Mouse (Mus musculus) kidney, postnatal 25 days (tissue): ENCODE results near the gene Stard13.

Experiments
- DNase-seq, 2 experiments: peaks; one replicate each; pipeline ENCODE4 v3.0.0; 2021; ENCODE audit warnings: mixed read lengths in 2 of 2

Stard13 gene

GRCm38 (mm10) chr5:151137311-151137710 lies 96.3 kb downstream of the Stard13 start:
- no peak for DNase-seq

DNA sequence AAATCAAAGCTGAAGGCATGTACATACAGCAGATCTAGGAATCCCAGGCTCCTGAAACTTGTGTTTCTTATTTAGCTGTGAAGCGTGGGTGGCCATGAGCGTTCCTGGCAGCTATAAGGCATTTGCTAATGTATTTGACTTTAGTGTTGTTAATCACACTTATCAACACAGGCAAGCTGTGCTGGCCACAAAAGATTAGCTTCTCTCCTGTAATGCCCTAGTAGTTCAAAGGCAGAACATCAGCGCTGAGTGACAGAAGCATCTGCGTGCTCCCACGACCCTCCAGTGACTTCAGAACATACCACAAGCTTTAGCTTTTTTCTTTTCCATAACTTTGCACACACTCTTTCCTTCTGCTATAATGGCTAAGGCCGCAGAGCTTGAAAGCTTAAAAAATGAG lies 97.7 kb downstream of the Stard13 start:
- no peak for DNase-seq

GRCm38 (mm10) chr5:151135078-151135826 lies 98.4 kb downstream of the Stard13 start:
- peak; percentile 74 to 75 for DNase-seq

DNA sequence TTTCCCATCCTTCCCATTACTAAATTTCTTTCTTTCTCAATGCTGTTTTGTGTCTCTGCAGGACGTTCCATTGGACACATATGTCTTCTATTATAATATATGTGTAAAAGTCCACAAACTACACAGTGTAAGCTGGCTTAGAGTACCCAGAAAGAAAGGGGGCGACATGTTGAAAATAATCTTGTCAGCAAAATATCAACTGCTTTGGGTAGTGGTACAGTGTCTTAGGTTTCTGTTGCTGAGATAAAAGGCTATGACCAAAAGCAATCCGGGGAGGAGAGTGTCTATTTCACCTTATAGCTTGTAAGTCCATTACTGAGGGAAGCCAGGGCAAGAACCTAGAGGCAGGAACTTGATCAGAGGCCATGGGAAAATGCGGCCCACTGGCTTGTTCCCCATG lies 99.4 kb downstream of the Stard13 start:
- no peak for DNase-seq

DNA sequence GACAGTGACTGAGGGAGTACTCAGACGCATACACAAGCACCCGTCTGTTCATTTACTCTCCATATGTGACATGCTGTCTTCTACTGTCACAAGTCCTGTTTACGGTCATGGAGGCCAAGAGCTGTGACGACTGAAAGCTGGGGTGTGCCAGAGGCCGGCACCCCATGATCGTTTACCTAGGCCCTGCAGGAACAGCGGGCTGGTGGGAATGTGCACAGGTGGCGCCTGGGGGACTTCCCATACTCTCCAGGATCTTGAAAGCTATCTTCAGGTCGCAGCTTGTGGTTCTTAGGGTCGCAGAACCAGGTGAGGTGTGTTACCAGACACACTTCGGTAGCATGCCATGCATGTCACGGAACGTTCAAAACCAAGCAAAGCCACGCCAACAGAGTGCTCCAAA lies 99.9 kb downstream of the Stard13 start:
- no peak for DNase-seq

GRCm38 (mm10) chr5:151129762-151130161 lies 103.9 kb downstream of the Stard13 start:
- peak in 1 of 2 experiments; percentile 44 for DNase-seq

DNA sequence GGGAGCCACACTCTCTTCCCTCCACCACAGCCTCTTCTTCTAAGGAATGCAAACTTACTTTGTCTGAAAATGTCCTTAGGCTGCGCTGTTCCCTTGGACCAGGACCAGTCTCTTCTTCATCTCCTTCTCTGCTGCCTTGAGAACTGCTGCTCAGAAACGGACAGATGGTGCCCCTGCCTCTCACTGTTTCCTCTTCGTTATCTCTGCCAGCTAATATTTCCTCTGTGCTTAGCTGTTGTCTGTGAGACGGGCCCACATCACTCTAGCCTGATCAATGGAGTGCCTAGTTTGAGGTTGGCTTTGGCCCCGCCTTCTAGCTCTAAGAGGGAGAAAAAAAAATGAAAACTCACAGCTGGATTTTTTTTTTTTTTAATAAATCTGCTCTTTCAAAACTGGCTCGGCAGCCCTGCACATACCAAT lies 106.3 kb downstream of the Stard13 start:
- DNase-seq = no peak

GRCm38 (mm10) chr5:151126608-151127005 lies 107.0 kb downstream of the Stard13 start:
- no peak for DNase-seq

- no peak for DNase-seq
These were observed 107.5 kb downstream of the Stard13 start for GRCm38 (mm10) chr5:151125985-151126607.

GRCm38 (mm10) chr5:151117846-151118245 lies 115.8 kb downstream of the Stard13 start:
- no peak for DNase-seq

DNA sequence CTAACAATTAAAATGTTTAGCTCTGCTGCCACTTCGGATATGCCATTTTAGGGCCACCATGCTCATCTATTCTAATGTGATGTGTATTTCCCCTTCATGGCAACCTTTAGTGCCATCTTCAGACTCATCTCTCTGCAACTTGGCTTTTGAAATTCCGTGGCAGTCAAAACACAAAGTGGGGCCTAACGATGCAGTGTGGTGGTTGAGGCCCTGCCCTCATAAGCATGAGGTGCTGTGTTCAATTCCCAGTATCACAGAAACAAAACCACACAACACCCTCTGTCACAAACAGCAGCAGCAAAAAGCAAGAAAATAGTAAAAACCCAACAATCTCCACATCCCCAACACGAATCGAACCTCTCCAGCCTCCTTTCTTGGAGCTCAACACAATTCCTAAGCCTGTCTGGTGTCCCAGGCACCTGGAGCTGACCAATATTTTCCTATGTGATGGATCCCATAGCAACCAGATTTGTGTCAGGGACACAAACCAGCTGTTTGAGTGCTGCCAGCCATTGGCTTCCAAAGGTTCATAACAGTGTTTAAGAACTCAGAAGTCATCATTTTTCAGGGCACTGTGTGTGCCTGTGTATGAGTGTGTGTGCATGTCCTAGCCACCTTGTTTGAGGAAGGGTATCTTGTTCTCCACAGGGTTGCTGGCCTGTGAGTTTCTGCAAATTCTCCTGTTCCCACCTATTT lies 117.3 kb downstream of the Stard13 start:
- no peak for DNase-seq

DNA sequence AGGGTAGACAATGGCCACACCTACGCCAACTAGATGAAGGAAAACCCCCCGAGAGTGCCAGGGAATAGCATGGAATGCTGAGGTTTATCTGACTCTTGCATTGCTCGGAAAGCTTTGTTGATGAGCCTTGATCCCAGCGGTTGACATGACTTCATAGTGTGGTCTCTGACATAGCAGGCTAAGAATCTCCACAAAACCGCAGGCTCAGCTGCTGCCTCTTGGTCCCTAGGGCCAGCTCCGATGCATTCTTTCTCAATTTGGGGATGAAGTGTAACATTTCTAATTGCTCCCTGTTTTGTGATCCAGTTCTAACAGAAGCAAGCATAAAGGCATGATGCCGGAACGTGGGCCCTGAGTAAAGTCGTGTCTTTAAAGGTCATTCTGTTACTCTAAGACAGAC lies 120.9 kb downstream of the Stard13 start:
- no peak for DNase-seq

GRCm38 (mm10) chr5:151111080-151111871 lies 122.4 kb downstream of the Stard13 start:
- no peak for DNase-seq

DNA sequence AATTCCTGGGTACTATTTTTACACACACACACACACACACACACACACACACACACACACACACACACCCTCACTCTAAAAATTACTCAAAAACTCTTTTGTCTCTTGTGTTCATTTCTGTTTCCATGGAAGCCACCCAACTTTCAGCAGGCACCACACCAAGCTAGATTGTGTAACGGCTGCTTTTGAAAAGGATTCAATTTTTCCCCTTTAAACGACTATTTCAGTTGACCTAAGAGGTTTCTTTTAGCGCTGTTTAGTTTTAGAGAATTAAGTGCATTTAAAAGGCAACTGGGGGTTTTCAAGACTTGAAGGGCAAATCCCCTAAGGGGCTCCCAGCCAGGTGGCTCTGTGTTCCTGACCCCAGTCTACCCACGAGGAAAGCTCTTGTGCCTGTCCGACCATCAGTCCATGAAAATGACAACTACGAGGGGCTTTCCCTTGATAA lies 123.2 kb downstream of the Stard13 start:
- DNase-seq = no peak

DNA sequence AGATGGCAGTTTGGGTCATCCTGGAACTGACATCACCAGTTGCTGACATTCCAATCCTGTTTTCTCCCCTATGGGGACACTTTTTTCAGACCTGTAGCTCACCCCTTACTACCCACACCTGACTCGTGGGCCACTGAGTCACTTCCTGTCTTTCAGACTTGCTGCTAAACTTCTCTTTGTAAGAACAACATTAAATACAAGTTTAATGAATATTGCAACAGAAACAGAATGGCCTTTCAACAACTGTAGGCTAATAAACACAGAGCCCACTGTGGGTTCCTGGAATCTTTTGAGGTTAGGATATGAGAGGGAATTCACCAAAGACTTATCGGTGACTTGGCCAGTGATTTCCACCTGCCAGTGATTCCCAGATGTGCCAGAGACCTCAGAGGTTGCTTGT lies 123.8 kb downstream of the Stard13 start:
- no peak for DNase-seq

- DNase-seq = no peak
These were observed 124.7 kb downstream of the Stard13 start for GRCm38 (mm10) chr5:151108955-151109354.

- peak; percentile 40 to 63 for DNase-seq
These were observed 125.2 kb downstream of the Stard13 start for GRCm38 (mm10) chr5:151108291-151108897.

DNA sequence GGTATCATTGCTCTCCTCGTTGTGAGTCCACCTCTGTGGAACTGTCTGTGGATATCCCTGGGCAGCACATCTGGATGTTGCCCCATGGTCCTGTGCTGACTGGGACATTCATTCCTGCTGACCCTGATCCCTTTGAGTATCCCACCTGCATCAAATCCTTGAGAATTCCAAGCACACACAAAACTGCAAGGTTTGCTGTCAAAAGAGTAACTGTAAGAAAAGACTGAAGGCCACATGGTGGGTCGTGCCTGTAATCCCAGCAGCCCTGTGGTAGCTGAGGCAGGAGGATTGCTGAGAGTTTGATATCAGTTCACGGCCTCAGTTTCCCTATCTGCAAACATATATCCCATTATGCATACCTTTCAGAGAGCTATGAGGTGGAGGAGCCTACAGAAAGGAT lies 126.8 kb downstream of the Stard13 start:
- DNase-seq = no peak

DNA sequence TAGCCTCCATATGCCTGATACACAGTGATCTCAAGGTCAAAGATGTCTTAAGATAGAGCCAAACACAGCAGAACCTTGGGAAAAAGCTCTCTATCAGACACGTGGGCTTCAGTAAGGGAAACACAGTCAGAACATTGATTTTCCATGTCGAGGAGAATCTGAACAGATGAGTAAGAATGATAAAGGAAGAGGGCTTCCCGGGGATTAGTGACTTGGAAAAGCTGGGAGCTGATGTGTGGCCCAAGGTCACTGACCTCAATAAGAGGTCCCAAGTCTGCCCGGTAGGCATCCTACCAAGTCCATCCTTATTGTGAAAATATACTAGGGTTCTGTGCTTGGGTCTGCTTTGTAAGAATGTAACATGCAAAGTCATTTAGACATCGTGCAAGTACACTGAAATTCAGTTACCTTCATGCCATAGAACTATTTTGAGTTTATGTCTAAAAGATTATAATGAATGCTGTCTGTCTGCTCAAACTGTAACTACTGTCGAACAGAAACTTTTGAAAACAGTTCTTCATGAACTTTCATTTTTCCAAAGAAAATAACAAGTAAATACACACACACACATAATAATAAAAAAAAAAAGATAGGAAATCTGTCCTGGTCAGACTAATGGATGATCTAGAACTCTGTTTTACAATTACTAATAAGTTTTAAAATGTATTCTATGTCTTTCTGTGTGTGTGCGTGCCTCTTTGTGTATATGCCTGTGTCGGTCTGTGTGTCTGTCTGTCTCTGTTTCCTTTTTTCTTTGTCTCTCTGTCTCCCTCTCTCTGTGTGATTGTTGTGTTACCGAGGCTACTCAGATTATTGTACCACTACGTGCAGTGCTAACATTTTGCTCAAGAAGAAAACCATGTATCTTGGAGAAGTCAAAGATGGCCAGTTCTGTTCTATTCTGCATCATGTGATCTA lies 128.3 kb downstream of the Stard13 start:
- DNase-seq = no peak

- DNase-seq = peak in 1 of 2 experiments; percentile 60
These were observed 129.1 kb downstream of the Stard13 start for GRCm38 (mm10) chr5:151104354-151105053.

DNA sequence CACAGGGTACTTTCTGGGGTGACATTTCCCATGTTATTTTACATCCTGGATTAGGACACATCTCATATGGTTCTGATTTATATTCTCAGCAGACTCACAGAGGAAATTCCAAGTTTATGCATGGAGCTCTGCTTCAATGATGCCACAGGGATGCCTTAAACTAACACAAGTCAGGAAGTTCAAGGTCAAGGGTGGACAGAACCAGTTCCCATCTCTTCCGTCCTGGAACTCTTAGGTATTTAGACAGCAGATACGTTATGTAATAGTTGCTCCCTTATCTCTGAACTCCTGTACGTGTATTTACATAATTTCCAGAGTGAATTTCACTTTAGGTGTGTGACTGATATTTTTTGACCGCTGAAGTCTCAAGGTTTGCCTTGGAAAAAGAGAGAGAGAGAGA lies 130.4 kb downstream of the Stard13 start:
- DNase-seq = no peak
